Mouse (Mus musculus) liver, postnatal 0 days (tissue): Measurements from ENCODE around the gene Pld5.

ENCODE experiments used
- CTCF ChIP-seq: sonication (generic); IDR thresholded peaks from 2 replicates; pipeline ENCODE4 v1.5.1; 2016; ENCODE audit warnings: antibody characterized with exemption, low read depth
- EP300 ChIP-seq: IDR thresholded peaks from 2 replicates; pipeline ENCODE4 v1.6.1; 2016; ENCODE audit warnings: antibody characterized with exemption, low read depth, mild to moderate bottlenecking

DNA sequence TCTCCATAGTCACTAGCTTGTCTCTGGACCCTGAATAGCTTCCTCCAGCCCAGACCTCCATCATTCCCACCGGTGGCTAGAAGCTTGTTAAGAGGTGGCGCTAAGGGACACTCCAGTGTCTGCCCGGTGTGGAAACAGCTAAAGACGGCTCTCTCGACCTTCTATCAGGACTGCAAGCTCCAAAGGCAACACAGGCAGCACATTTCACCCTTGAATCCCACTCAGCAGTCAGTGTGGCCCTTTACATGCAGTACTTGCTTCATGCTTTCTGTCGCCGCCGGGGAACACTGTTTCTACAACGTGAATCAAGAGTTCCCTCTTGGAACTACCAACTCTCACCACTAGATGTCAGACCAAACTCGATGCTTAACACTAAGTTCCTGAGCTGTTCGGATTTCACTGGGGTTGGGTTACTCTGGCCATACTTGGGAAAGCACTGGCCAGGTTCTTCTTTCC lies 338.8 kb downstream of the Pld5 start:
- TF ChIP-seq CTCF = peak; percentile 83
- no peak for TF ChIP-seq EP300
